Mouse (Mus musculus) cerebellum, adult 9-11 months (tissue): ENCODE data around the gene Mns1.
"Not testable (repeated sequence)": the region's sequence is repeated elsewhere in the genome, so short reads cannot be mapped to it uniquely, and the experiment has no call there.

Source experiments
- DNase-seq: peaks from one replicate; pipeline ENCODE4 v3.0.0; 2022

The Mns1 gene

GRCm38 (mm10) chr9:72437822-72438701, at the start of gene Mns1:
TSS of gene Mns1 (plus strand) at chr9:72438011.
- DNase-seq, result peak; percentile 86

- DNase-seq, result no peak
These were observed 48.9 kb upstream of the Mns1 start for GRCm38 (mm10) chr9:72388934-72389333.

- DNase-seq, result no peak
These were observed 48.3 kb upstream of the Mns1 start for GRCm38 (mm10) chr9:72389431-72390002.

GRCm38 (mm10) chr9:72390321-72391077, 47.3 kb upstream of the Mns1 start:
- no peak for DNase-seq

- no peak for DNase-seq
These were observed 45.1 kb upstream of the Mns1 start for GRCm38 (mm10) chr9:72392686-72393085.

- DNase-seq, result peak; percentile 62
These were observed 44.6 kb upstream of the Mns1 start for GRCm38 (mm10) chr9:72393238-72393637.

GRCm38 (mm10) chr9:72393869-72394341, 43.9 kb upstream of the Mns1 start:
- DNase-seq, result peak; percentile 7

- no peak for DNase-seq
These were observed 37.7 kb upstream of the Mns1 start for GRCm38 (mm10) chr9:72400121-72400520.

- DNase-seq, result not testable (repeated sequence)
These were observed 36.0 kb upstream of the Mns1 start for GRCm38 (mm10) chr9:72401769-72402168.

- no peak for DNase-seq
These were observed 34.4 kb upstream of the Mns1 start for GRCm38 (mm10) chr9:72403421-72403820.

GRCm38 (mm10) chr9:72404446-72404845, 33.4 kb upstream of the Mns1 start:
- DNase-seq, result no peak

- no peak for DNase-seq
These were observed 32.9 kb upstream of the Mns1 start for GRCm38 (mm10) chr9:72404934-72405333.

- no peak for DNase-seq
These were observed 31.8 kb upstream of the Mns1 start for GRCm38 (mm10) chr9:72405882-72406638.

- peak; percentile 67 for DNase-seq
These were observed 29.7 kb upstream of the Mns1 start for GRCm38 (mm10) chr9:72408131-72408586.

- no peak for DNase-seq
These were observed 28.2 kb upstream of the Mns1 start for GRCm38 (mm10) chr9:72409381-72410225.

- DNase-seq, result no peak
These were observed 26.1 kb upstream of the Mns1 start for GRCm38 (mm10) chr9:72411746-72412145.

- DNase-seq, result no peak
These were observed 19.4 kb upstream of the Mns1 start for GRCm38 (mm10) chr9:72418443-72418842.

GRCm38 (mm10) chr9:72420490-72420889, 17.3 kb upstream of the Mns1 start:
- no peak for DNase-seq

GRCm38 (mm10) chr9:72422284-72422683, 15.5 kb upstream of the Mns1 start:
- no peak for DNase-seq

- DNase-seq, result no peak
These were observed 15.1 kb upstream of the Mns1 start for GRCm38 (mm10) chr9:72422753-72423152.

- no peak for DNase-seq
These were observed 12.4 kb upstream of the Mns1 start for GRCm38 (mm10) chr9:72425300-72425850.
